In genomic region chr8:127962862-127963261, GRCm38 (mm10) we compare ENCODE assay signal across 9 mouse cellular contexts.
DNase-seq lines count a peak whose midpoint lies in the region; ATAC-seq and TF ChIP-seq lines count a peak whose summit lies in the region.
"Had no signal": no experiment of that assay in that cellular context is flagged by ENCODE, and none has a peak within 500 bp of the region (broad histone marks: within the 10 kb centered on the region; RNA-seq: fewer than 3 reads in every experiment).

No protein-coding gene starts in this region.

- TF ChIP-seq CTCF in CH12.LX (conservative IDR thresholded peaks at IDR 0.05 in 1 of 2, IDR thresholded peaks at IDR 0.05 in 1 of 2; ENCODE audit: low read depth in 2 of 2, low read length in 2 of 2), result no peak

- TF ChIP-seq POLR2A in CH12.LX (IDR thresholded peaks at IDR 0.05; ENCODE audit: low read depth, low read length), result no peak

- ATAC-seq in heart, embryonic 16.5 days (replicated peaks; ENCODE audit: extremely low read depth, insufficient read depth, low FRiP score), result peak; percentile 28; the same call in 1 of the 2 replicates

- no peak overlapping the region for H3K4me2 ChIP-seq in heart, embryonic 16.5 days (ENCODE audit: low read depth, low read length)
- H3K4me2 ChIP-seq in CH12.LX (ENCODE audit: insufficient read depth, low read depth, poor library complexity, severe bottlenecking), result no peak overlapping the region

- no peak for TF ChIP-seq EP300 in CH12.LX (IDR thresholded peaks at IDR 0.05; ENCODE audit: low read length)

- H3K27me3 ChIP-seq in heart, embryonic 16.5 days (ENCODE audit: control insufficient read depth, insufficient read depth, low read length), result no peaks in the 10 kb centered on the region
- no peaks in the 10 kb centered on the region for H3K27me3 ChIP-seq in CH12.LX (replicated peaks)

- TF ChIP-seq RAD21 in CH12.LX (IDR thresholded peaks at IDR 0.05; ENCODE audit: low read depth, low read length), result no peak

- no peaks in the 10 kb centered on the region for H3K9me3 ChIP-seq in heart, embryonic 16.5 days (replicated peaks; ENCODE audit: control insufficient read depth, low read length)
- no peaks in the 10 kb centered on the region for H3K9me3 ChIP-seq in CH12.LX (replicated peaks; ENCODE audit: low read length)

- H3K4me1 ChIP-seq in heart, embryonic 16.5 days (ENCODE audit: control insufficient read depth, insufficient read depth, low read length), result no peaks in the 10 kb centered on the region; the same call in 1 of the 2 replicates
- peaks cover 3 to 26% of the 10 kb centered on the region in 2 experiments; a peak in 3 of 4 replicates for H3K4me1 ChIP-seq in CH12.LX (ENCODE audit: control insufficient read depth in 1 of 2, insufficient read depth in 2 of 2)

- H3K79me2 ChIP-seq in CH12.LX (replicated peaks; ENCODE audit: control insufficient read depth, extremely low read depth, insufficient read depth, poor library complexity, severe bottlenecking), result no peaks in the 10 kb centered on the region

- H3K27ac ChIP-seq in heart, embryonic 16.5 days (ENCODE audit: low read length), result no peak overlapping the region
- no peak overlapping the region for H3K27ac ChIP-seq in CH12.LX (ENCODE audit: insufficient read depth, low read depth)

- dilution Hi-C loops in CH12.LX (cut with MboI; ENCODE audit: extremely low pct_ligation_motif_present, extremely low pct_unique_long_range_greater_than_20kb, low sequenced_read_pairs), result no loop called here

- in situ Hi-C loops in CH12.LX (cut with MboI; ENCODE audit: low pct_ligation_motif_present, low pct_unique_long_range_greater_than_20kb, low sequenced_read_pairs), result loop anchor here (10.0 to 25.0 kb wide), 2 partner anchors 399 to 532 kb away; partner anchors contain the start of gene Nrp1

- no peak overlapping the region for H3K4me3 ChIP-seq in heart, embryonic 16.5 days (ENCODE audit: low read length)
- H3K4me3 ChIP-seq in CH12.LX (replicated peaks in 1 of 3; ENCODE audit: low read depth in 2 of 3, low read length in 2 of 3, poor library complexity in 1 of 3), result no peak overlapping the region

- no peak for DNase-seq in heart, postnatal 4 days
- peak; percentile 38 for DNase-seq in CH12.LX (ENCODE audit: extremely low read depth)
- peak; percentile 77 for DNase-seq in induced T-regulatory cell, adult 2 months (ENCODE audit: low read depth)
- peak; percentile 53 for DNase-seq in thymus, postnatal 14 days
- DNase-seq in retina, embryonic 14.5 days (ENCODE audit: low spot score), result no peak
- DNase-seq in ovary, postnatal 14 days (ENCODE audit: low spot score), result no peak
- DNase-seq in right cerebral cortex, adult 2 months (ENCODE audit: low spot score in 2 of 2), result no peak
- DNase-seq: retina, postnatal 1 day had no signal

- no peak overlapping the region for H3K9ac ChIP-seq in heart, embryonic 16.5 days (ENCODE audit: low read length)
- H3K9ac ChIP-seq in CH12.LX (ENCODE audit: insufficient read depth, low read depth), result no peak overlapping the region

- no peaks in the 10 kb centered on the region for H3K36me3 ChIP-seq in heart, embryonic 16.5 days (ENCODE audit: control insufficient read depth, insufficient read depth)
- no peaks in the 10 kb centered on the region for H3K36me3 ChIP-seq in CH12.LX (replicated peaks in 1 of 2; ENCODE audit: control insufficient read depth in 1 of 2, insufficient read depth in 1 of 2, low read length in 1 of 2)

- WGBS in heart, embryonic 16.5 days, result 60% methylated on average over 1 of the region's 1 CpGs

TF ChIP-seq in CH12.LX, 34 proteins besides CTCF, POLR2A, EP300 and RAD21:
- TF ChIP-seq HCFC1 (IDR thresholded peaks at IDR 0.05; ENCODE audit: low read depth, low read length) (no peak), ZC3H11A (IDR thresholded peaks at IDR 0.05; ENCODE audit: low read depth, low read length) (no peak), USF1 (IDR thresholded peaks at IDR 0.05; ENCODE audit: low read depth, low read length) (no peak)

Comparison
In these comparisons a context has a peak if more than half of its experiments do, and no peak if none do; other contexts are left out.
1. DNase-seq: peak in CH12.LX (single experiment), induced T-regulatory cell, adult 2 months (single experiment) and thymus, postnatal 14 days (single experiment); none in heart, postnatal 4 days (single experiment), retina, embryonic 14.5 days (single experiment), ovary, postnatal 14 days (single experiment) and right cerebral cortex, adult 2 months (0 of 2).